Mouse (Mus musculus): ENCODE results near the gene Adam15. TPM values are rescaled to one million over a fixed set of nuclear protein-coding genes. Genes with fewer than 3 reads are reported as not detected.
A peak's percentile ranks its signal among the peaks of the same experiment; 100 is the strongest.

Gene Adam15
- 35.0 and 37.0 TPM in 2 replicates for polyA plus RNA-seq (2016; fragmentation: Nextera tagmentation; extraction: Ambion mirVana)

DNA sequence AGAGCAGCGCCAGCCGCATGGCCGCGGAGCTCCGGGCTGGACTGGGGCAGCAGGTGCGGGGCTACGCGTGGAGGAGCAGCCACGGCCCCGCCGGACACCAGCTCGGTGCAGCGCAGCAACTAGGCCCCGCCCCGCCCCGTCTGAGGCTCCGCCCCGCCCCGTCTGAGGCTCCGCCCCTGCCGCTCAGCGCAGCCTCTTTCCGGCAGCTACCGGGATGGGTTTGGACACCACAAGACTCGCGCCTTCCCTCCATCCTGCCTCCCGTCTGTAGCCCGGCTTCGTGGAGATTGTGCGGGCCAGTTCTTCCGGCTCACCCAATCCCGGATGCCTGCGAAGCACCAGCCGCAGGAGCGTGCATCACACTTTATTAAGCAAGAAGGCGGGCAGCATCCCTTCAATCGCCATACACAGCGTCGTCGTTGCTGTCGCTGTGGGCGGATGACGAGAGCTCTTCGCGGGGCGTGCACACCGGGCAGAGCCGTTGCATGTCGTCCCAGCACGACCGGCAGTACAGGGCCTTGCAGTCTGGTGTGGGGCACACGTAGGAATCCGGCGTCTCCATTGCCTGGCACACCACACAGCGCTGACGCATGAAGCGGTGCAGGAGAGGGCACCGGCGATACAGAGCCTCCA, at the start of gene Adam15:
Gene Adam15, minus strand, starts transcription at position 128 of the 633 bp plus-strand sequence.
- peaks cover 64% of the 10 kb centered on the region for H3K27me3 ChIP-seq
- ATAC-seq (ENCODE audit: low FRiP score, low read depth) = peak; percentile 89

DNA sequence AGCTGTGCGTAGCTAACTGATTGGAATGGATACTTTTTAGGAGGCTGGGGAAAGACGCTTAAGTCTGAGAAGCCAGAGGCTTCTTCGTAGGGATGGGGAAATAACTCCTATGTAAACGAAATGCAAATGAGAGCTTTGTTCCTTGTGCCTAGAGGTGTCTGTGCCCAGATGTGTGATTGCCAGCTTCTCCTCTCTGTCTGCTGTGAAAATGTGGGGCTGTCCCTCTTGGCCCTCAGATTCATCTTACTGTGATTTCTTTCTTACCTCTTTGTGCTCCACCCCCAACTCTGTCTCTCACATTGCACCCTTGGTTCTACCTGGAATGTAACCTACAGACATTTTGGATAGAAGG, 46.8 kb upstream of the Adam15 start:
- H3K27ac ChIP-seq (replicated peaks) = no peak overlapping the region
- peak overlapping the region; percentile 58 for H3K4me3 ChIP-seq
- WGBS = 2% methylated on average over 4 of the region's 4 CpGs
- H3K4me2 ChIP-seq (replicated peaks) = peak overlapping the region; percentile 100
- H3K9me3 ChIP-seq = no peaks in the 10 kb centered on the region
- peaks cover 26% of the 10 kb centered on the region for H3K27me3 ChIP-seq
- H3K36me3 ChIP-seq = peaks cover 6% of the 10 kb centered on the region
- H3K9ac ChIP-seq (replicated peaks) = peak overlapping the region; percentile 62
- peaks cover 47% of the 10 kb centered on the region for H3K4me1 ChIP-seq
- no peak for ATAC-seq (ENCODE audit: low FRiP score, low read depth)

More for the DNA sequence above, at the start of gene Adam15:
- Histone ChIP-seq H3K36me3 (no peaks in the 10 kb centered on the region), H3K9ac (replicated peaks) (peak within 1 kb of the TSS; percentile 62), H3K9me3 (no peaks in the 10 kb centered on the region), H3K4me3 (peak within 1 kb of the TSS; percentile 60), H3K27ac (replicated peaks) (peak within 1 kb of the TSS; percentile 44), H3K4me1 (peaks cover 20% of the 10 kb centered on the region), H3K4me2 (replicated peaks) (peak within 1 kb of the TSS; percentile 93)
- 1% methylated on average over 57 of the region's 59 CpGs for WGBS

DNA sequence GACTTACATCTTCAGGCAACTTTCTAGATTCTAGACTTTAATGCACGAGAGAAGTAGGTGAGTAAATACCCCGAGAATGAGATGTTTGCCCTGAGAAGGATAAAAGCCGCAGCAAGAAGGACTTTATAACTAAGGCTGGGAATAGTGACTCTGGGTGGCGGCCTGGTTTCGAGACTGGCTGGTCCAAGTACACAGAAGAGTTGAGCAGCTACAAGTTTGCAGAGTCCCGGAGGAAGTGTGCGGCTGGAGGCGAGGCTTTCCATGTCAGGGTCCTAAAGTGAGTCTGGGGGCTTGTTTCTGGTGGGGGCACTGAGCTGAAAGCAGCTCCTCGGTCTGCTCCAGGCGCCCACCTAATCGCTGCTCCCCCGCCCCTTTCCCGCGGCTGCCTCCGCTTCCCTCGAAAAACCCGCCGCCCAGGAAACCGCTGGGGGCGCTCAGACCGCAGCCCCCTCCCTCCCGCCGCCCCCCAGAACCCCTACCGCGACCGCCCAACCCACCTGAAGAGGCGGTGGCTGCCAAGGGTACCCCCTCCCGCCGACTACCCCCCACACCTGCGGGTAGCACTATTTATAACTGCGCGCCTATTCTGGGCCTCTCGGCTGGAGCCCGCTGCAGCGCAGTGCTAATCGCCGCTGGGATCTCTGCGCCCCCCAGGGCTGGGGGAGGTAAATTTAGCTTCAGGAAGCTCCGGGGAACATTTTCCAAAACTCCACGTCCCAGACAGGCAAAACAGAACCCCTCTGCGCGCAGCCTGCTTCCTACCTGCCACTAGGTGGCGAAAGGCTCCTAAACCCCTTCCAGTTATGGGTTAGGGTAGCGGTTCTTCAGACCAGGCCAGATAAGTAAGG, 46.2 kb upstream of the Adam15 start:
- H3K4me1 ChIP-seq = peaks cover 53% of the 10 kb centered on the region
- H3K27me3 ChIP-seq = peaks cover 31% of the 10 kb centered on the region
- peak overlapping the region; percentile 62 for H3K9ac ChIP-seq (replicated peaks)
- 1% methylated on average over 36 of the region's 44 CpGs for WGBS
- no peak for ATAC-seq (ENCODE audit: low FRiP score, low read depth)
- H3K4me2 ChIP-seq (replicated peaks) = peak overlapping the region; percentile 100
- no peaks in the 10 kb centered on the region for H3K9me3 ChIP-seq
- H3K4me3 ChIP-seq = peak overlapping the region; percentile 58
- H3K27ac ChIP-seq (replicated peaks) = no peak overlapping the region
- no peaks in the 10 kb centered on the region for H3K36me3 ChIP-seq

DNA sequence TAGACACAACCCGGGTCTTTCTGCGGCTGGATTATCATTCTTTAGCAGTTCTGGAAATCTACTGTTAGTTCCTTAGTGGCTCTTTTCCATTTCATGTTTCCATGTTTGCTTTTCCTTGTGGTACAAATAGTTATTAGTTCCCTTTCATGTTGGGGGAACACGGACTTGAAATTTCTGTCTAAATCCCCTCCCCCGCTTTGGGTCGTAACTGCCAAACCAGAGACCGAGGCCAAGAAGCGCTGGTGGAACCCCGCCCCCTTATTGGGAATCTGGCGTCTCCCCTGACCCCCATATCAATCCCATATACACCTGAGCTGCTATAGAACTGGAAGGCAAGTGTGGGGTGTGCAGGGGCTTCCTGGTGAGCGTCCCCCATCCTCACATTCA, 45.6 kb upstream of the Adam15 start:
- Histone ChIP-seq H3K27me3 (peaks cover 37% of the 10 kb centered on the region), H3K4me2 (replicated peaks) (peak overlapping the region; percentile 100), H3K4me1 (peaks cover 59% of the 10 kb centered on the region), H3K27ac (replicated peaks) (no peak overlapping the region), H3K9me3 (no peaks in the 10 kb centered on the region), H3K36me3 (no peaks in the 10 kb centered on the region), H3K4me3 (peak overlapping the region; percentile 58), H3K9ac (replicated peaks) (0 out of 2 replicates have a peak overlapping the region, but pooled peaks have one; percentile 8)
- 2% methylated on average over 10 of the region's 10 CpGs for whole genome bisulfite sequencing
- no peak for ATAC-seq (ENCODE audit: low FRiP score, low read depth)

- WGBS = under 1% methylated on average over 12 of the region's 12 CpGs
- Histone ChIP-seq H3K9me3 (no peaks in the 10 kb centered on the region), H3K4me1 (peaks cover 64% of the 10 kb centered on the region), H3K4me2 (replicated peaks) (peak overlapping the region; percentile 100), H3K36me3 (no peaks in the 10 kb centered on the region), H3K27ac (replicated peaks) (no peak overlapping the region; the same call in 1 of the 2 replicates), H3K27me3 (peaks cover 42% of the 10 kb centered on the region), H3K4me3 (peak overlapping the region; percentile 58), H3K9ac (replicated peaks) (0 out of 2 replicates have a peak overlapping the region, but pooled peaks have one; percentile 37)
- ATAC-seq (ENCODE audit: low FRiP score, low read depth) = 0 out of 2 replicates have a peak, but pooled peaks have one; percentile 2
These were observed 45.1 kb upstream of the Adam15 start for GRCm38 (mm10) chr3:89394894-89395256.

- Histone ChIP-seq H3K4me3 (peak within 1 kb of the TSS; percentile 58), H3K27me3 (peaks cover 42% of the 10 kb centered on the region), H3K27ac (replicated peaks) (peak within 1 kb of the TSS; percentile 70), H3K36me3 (no peaks in the 10 kb centered on the region), H3K9ac (replicated peaks) (peak within 1 kb of the TSS; percentile 50), H3K4me1 (peaks cover 64% of the 10 kb centered on the region), H3K9me3 (no peaks in the 10 kb centered on the region), H3K4me2 (replicated peaks) (peak within 1 kb of the TSS; percentile 100)
- under 1% methylated on average over 40 of the region's 42 CpGs for WGBS
- ATAC-seq (ENCODE audit: low FRiP score, low read depth) = peak; percentile 58
These were observed 44.5 kb upstream of the Adam15 start, which contains the start of gene Zbtb7b for GRCm38 (mm10) chr3:89394006-89394893. Gene Zbtb7b (minus strand): TSS chr3:89394776.

DNA sequence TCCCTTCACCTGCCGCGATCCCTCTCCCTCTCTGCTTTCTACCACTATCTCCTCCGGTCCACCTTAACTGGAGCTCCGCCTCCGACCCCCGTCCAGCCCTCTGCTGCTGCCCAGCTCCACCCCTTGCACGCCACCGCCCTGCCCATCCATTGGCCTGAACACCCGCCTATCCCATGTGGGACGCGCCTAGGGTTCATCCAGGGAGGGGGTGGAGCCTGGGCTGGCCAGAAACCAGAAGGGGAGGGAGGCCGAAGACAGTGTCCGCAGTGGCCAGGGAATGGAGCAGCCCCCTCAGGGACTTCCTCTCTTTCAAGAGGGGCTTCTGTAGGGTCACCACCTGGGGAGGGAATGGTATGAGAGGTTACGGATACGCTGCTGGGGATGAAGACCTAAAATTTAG, 43.8 kb upstream of the Adam15 start:
- H3K27me3 ChIP-seq = peaks cover 42% of the 10 kb centered on the region
- WGBS = 0% methylated on average over 15 of the region's 15 CpGs
- peak overlapping the region; percentile 100 for H3K4me2 ChIP-seq (replicated peaks)
- H3K4me3 ChIP-seq = peak overlapping the region; percentile 58
- peak overlapping the region; percentile 70 for H3K27ac ChIP-seq (replicated peaks)
- no peaks in the 10 kb centered on the region for H3K36me3 ChIP-seq
- ATAC-seq (ENCODE audit: low FRiP score, low read depth) = peak; percentile 96
- H3K9me3 ChIP-seq = no peaks in the 10 kb centered on the region
- H3K9ac ChIP-seq (replicated peaks) = peak overlapping the region; percentile 50; the same call in 1 of the 2 replicates
- peaks cover 64% of the 10 kb centered on the region for H3K4me1 ChIP-seq

DNA sequence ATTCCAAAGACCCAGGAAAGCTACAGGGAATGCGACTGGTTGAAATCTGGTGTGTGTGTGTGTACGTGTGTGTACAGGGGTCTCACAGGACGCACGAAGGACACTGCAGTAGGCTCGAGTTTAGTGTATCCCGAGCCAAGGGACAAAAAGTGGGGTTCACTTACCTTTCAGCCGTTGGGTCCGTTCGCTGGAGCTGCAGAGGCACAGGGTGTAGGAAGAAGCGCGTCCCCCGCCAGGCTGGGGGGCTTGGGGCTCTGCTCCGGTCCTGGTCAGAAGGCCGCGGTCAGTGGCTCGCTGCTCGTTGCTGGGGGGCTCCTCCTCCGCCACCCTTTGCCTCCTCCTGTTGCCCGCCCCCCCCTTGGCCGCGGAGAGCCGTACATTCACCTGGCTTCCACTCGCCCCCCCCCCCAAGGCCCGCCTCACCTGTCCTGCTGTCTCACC, 43.1 kb upstream of the Adam15 start:
- H3K27ac ChIP-seq (replicated peaks) = no peak overlapping the region
- H3K36me3 ChIP-seq = no peaks in the 10 kb centered on the region
- peak overlapping the region; percentile 58 for H3K4me3 ChIP-seq
- 0 out of 2 replicates have a peak overlapping the region, but pooled peaks have one; percentile 31 for H3K9ac ChIP-seq (replicated peaks)
- H3K27me3 ChIP-seq = peaks cover 46% of the 10 kb centered on the region
- no peaks in the 10 kb centered on the region for H3K9me3 ChIP-seq
- peak overlapping the region; percentile 100 for H3K4me2 ChIP-seq (replicated peaks)
- peaks cover 64% of the 10 kb centered on the region for H3K4me1 ChIP-seq
- WGBS = under 1% methylated on average over 21 of the region's 24 CpGs
- no peak for ATAC-seq (ENCODE audit: low FRiP score, low read depth)

DNA sequence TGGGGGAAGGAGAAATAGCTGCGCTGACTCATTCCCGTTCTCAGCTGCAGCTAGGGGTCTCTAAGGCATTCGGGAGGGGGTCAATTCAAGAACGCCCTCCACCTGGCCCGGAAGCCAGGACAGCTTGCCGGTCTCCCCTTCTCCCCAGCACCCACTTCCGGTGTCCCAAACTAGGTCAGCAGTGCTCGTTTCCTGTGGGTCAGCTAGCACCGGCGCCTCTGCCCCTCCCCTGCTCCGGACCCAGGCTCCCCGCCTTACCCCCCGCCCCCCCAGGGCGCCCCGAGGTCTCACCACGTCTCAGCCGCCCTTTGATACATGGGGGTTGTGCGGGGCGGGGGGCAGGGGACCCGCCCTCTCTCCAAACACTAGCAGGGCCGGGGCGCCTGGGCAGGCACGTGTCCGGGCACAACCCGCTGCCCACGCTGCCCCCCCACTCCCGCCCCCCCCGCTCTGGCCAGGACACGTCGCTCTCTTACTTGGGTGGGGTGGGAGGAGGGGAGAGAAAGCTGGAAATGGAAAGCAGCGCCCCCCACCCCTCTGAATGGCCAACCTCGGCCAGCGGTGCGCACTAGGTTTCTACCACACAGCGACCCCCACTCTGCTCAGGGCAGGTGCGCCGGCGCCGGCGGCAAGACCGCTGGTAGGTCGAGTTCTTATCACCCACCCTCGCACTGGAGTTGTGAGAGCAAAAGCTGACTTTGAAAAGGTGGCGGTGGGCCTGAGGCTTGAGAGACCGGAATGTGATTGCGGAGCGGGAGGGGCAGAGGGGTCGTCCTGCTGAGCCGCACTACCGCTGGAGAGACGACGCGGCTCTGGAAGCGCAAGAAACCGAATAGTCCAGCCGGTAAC, 42.1 kb upstream of the Adam15 start:
- Histone ChIP-seq H3K9ac (replicated peaks) (peak overlapping the region; percentile 65), H3K4me2 (replicated peaks) (peak overlapping the region; percentile 100), H3K27ac (replicated peaks) (no peak overlapping the region), H3K27me3 (peaks cover 49% of the 10 kb centered on the region), H3K4me1 (peaks cover 66% of the 10 kb centered on the region), H3K4me3 (peak overlapping the region; percentile 58), H3K36me3 (no peaks in the 10 kb centered on the region), H3K9me3 (no peaks in the 10 kb centered on the region)
- ATAC-seq (ENCODE audit: low FRiP score, low read depth) = no peak
- WGBS = under 1% methylated on average over 55 of the region's 56 CpGs

- Histone ChIP-seq H3K27ac (replicated peaks) (no peak overlapping the region), H3K4me1 (peaks cover 59% of the 10 kb centered on the region), H3K9me3 (no peaks in the 10 kb centered on the region), H3K4me2 (replicated peaks) (peak overlapping the region; percentile 100), H3K27me3 (peaks cover 46% of the 10 kb centered on the region), H3K4me3 (peak overlapping the region; percentile 58), H3K36me3 (no peaks in the 10 kb centered on the region), H3K9ac (replicated peaks) (peak overlapping the region; percentile 65; the same call in 1 of the 2 replicates)
- 15% methylated on average over 19 of the region's 19 CpGs for WGBS
- no peak for ATAC-seq (ENCODE audit: low FRiP score, low read depth)
These were observed 41.2 kb upstream of the Adam15 start for GRCm38 (mm10) chr3:89390699-89391662.

Measured in midbrain, embryonic 12.5 days (tissue).